Mouse (Mus musculus) forebrain, embryonic 14.5 days (tissue): Measurements from ENCODE around the gene Coa5. TPM values are rescaled to one million over a fixed set of nuclear protein-coding genes. Genes with fewer than 3 reads are reported as not detected.

Experiments
- ATAC-seq: fragments of 200-750 bp; cut with Nextera tagmentation; 2 replicates; pipeline ENCODE4 v1.8.0; 2017; ENCODE audit warnings: mild to moderate bottlenecking, moderate library complexity
- DNase-seq: peaks from one replicate; pipeline ENCODE4 v3.0.0-alpha.2; 2015; ENCODE audit warnings: low spot score
- H3K27ac ChIP-seq: fragments of 300-500 bp; sonication (generic); 2 replicates; pipeline ENCODE4 v1.5.1; 2014; ENCODE audit warnings: low read depth, mild to moderate bottlenecking, control low read depth, low read length, moderate library complexity
- H3K27me3 ChIP-seq: fragments of 300-500 bp; sonication (generic); replicated peaks from 2 replicates; pipeline ENCODE4 v1.6.1; 2014; ENCODE audit warnings: low read length, control low read depth, mixed read lengths; ENCODE audit not compliant: control insufficient read depth, insufficient read depth
- H3K36me3 ChIP-seq: fragments of 300-500 bp; sonication (generic); 2 replicates; pipeline ENCODE4 v1.6.1; 2014; ENCODE audit warnings: low read length, control low read depth; ENCODE audit not compliant: control insufficient read depth, insufficient read depth
- H3K4me1 ChIP-seq: fragments of 300-500 bp; sonication (generic); 2 replicates; pipeline ENCODE4 v1.6.1; 2014; ENCODE audit warnings: antibody characterized with exemption, low read length, control low read depth; ENCODE audit not compliant: control insufficient read depth, insufficient read depth
- H3K4me2 ChIP-seq: fragments of 300-500 bp; sonication (generic); 2 replicates; pipeline ENCODE4 v1.6.1; 2014; ENCODE audit warnings: mild to moderate bottlenecking, control low read depth, low read length
- H3K4me3 ChIP-seq: fragments of 300-500 bp; sonication (generic); 2 replicates; pipeline ENCODE4 v1.5.1; 2014; ENCODE audit warnings: low read depth, low read length, control low read depth
- H3K9ac ChIP-seq: fragments of 300-500 bp; sonication (generic); 2 replicates; pipeline ENCODE4 v1.6.1; 2014; ENCODE audit warnings: mild to moderate bottlenecking, low read length, control low read depth, moderate library complexity
- H3K9me3 ChIP-seq: fragments of 300-500 bp; sonication (generic); replicated peaks from 2 replicates; pipeline ENCODE4 v1.6.1; 2016; ENCODE audit warnings: low read length, control low read depth, mixed read lengths; ENCODE audit not compliant: control insufficient read depth
- WGBS: fragments of 180-500 bp; shearing (Covaris S2); extraction: QIAGEN DNeasy Blood & Tissue Kit; methylation state at CpG from one replicate; pipeline ENCODE4 v1.1.7; 2014; 5-methylcytosine and 5-hydroxymethylcytosine counted together
- polyA plus RNA-seq: library from polyadenylated mRNA; unstranded; fragments of >200 nt; fragmentation: Nextera tagmentation; extraction: Ambion mirVana; gene quantifications from 2 replicates; pipeline ENCODE4 v1.2.1, GENCODE M21; 2014

Gene Coa5
- polyA plus RNA-seq, 1 experiment from 2014 or later = 53.1 TPM

DNA sequence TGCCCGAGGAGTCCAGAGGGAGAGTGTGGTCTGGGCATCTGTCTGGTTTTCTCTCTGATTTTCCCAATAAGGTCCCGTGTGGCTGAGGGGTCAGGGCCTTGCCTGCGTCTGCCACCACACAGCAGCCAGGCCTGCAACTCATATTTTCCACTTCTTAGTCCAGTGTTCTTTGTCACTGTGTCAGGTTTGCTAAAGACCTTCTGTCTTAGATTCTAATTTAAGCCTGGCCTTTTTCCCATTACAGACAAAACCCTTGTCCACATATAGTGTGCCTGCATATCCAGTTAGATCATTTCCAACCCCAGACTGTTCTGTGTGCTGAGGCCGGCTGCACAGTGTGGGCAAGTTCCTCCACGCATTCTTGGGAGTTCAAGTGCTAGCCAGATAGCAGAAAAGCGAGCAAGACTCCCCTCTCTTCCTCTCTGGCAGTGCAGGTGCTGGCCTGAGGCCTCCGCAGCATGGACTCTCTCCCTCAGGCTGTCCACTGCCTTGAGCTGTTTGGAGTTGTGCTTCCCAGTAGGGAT lies 43.4 kb downstream of the Coa5 start:
- no peaks in the 10 kb centered on the region for H3K27me3 ChIP-seq
- no peak overlapping the region for H3K27ac ChIP-seq
- H3K9me3 ChIP-seq = no peaks in the 10 kb centered on the region
- no peak overlapping the region for H3K4me3 ChIP-seq
- no peak for DNase-seq
- WGBS = 82% methylated on average over 7 of the region's 7 CpGs
- no peak for ATAC-seq
- no peaks in the 10 kb centered on the region for H3K4me1 ChIP-seq
- H3K36me3 ChIP-seq = peaks cover 27% of the 10 kb centered on the region
- no peak overlapping the region for H3K4me2 ChIP-seq
- no peak overlapping the region for H3K9ac ChIP-seq

DNA sequence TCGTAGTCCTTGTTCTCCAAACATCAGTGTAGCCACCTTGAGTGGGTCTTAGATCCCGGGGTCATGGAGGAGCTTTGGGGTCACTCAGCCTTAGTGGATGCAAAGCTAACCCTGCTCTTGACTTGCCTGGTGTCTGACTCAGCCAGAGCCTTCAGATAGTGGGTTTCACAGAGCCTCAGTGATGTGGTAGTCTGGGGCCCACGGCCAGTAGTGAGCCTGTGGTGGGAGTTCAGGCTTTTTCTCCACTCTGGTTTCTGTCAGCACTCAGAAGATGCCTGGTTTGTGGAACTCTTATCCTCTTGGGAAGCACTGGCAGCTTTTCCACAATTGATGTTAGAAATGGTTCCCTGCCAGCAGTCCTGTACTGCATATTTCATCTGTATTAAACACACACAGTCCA lies 45.6 kb downstream of the Coa5 start:
- Histone ChIP-seq H3K4me3 (no peak overlapping the region), H3K27me3 (no peaks in the 10 kb centered on the region), H3K36me3 (peaks cover 26% of the 10 kb centered on the region), H3K9ac (no peak overlapping the region), H3K4me1 (no peaks in the 10 kb centered on the region), H3K27ac (no peak overlapping the region), H3K9me3 (no peaks in the 10 kb centered on the region), H3K4me2 (no peak overlapping the region)
- no peak for DNase-seq
- ATAC-seq = no peak
- 97% methylated on average over 3 of the region's 3 CpGs for WGBS

DNA sequence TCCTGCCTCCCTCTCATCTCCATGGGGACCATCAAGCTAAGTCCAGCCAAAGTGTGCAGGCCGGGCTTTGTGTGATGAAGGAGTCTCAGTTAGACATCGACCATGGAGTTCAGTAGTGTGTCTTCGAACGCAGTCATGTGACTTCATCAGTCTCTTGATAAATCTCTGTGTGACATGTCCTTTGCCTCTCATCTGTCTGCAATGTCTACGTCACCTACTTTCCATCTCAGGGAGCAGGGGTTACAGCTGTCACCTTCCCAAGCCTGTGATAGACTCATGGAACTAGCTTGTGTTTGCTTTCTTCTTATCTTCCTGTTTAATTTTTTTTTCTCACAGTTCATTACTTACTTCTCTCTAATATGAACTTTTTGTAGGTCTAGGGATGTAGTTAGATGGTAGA lies 49.0 kb downstream of the Coa5 start:
- H3K27ac ChIP-seq = no peak overlapping the region
- no peak overlapping the region for H3K9ac ChIP-seq
- H3K4me1 ChIP-seq = no peaks in the 10 kb centered on the region
- no peak overlapping the region for H3K4me2 ChIP-seq
- 94% methylated on average over 5 of the region's 5 CpGs for WGBS
- H3K36me3 ChIP-seq = peaks cover 35% of the 10 kb centered on the region
- no peak for ATAC-seq
- DNase-seq = no peak
- H3K27me3 ChIP-seq = no peaks in the 10 kb centered on the region
- no peaks in the 10 kb centered on the region for H3K9me3 ChIP-seq
- H3K4me3 ChIP-seq = no peak overlapping the region

DNA sequence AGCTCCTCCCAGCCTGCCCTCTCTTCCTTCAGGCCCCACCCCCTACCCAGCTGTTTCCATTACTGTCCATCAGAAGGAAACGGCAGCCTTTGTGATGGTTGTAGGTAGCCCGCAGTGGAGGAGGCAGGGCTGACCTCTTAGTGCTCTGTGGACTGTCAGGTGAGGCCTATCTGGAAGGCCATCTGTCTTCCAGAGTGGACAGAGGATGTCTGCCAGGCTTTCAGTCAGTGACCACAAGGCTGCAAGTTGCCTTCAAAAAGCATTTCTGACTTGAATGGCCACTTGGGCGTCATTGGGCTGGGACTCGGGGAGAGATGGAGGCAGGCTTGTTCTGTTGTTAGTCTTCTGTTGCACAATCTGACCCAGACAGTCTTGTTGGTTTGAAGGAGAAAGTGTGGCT lies 50.4 kb downstream of the Coa5 start:
- Histone ChIP-seq H3K27me3 (no peaks in the 10 kb centered on the region), H3K36me3 (peaks cover 47% of the 10 kb centered on the region), H3K9ac (no peak overlapping the region), H3K27ac (no peak overlapping the region), H3K4me1 (no peaks in the 10 kb centered on the region), H3K9me3 (no peaks in the 10 kb centered on the region), H3K4me2 (no peak overlapping the region), H3K4me3 (no peak overlapping the region)
- ATAC-seq = no peak
- no peak for DNase-seq
- whole genome bisulfite sequencing = 73% methylated on average over 4 of the region's 4 CpGs

DNA sequence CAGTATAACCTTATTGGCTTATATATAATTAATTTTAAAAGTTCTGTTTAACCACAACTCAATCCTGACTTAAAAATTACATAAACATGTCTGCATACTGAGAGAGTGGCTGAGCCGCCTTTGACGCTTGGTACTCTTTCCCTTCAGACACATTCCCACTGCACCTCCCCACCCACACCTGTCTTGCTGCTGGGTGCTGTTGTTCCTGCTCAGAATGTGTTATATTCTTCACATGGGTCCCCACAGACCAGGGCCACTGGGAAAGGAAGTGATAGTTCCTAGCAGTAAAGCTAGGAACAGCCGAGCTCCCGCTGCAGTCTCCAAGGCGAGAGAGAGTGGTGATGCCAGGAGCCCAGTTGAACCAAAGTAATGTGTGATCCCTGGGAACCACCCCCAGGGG lies 51.8 kb downstream of the Coa5 start:
- no peaks in the 10 kb centered on the region for H3K4me1 ChIP-seq
- 95% methylated on average over 5 of the region's 5 CpGs for WGBS
- no peak for DNase-seq
- no peak overlapping the region for H3K9ac ChIP-seq
- H3K27me3 ChIP-seq = no peaks in the 10 kb centered on the region
- H3K9me3 ChIP-seq = no peaks in the 10 kb centered on the region
- H3K4me3 ChIP-seq = no peak overlapping the region
- H3K4me2 ChIP-seq = no peak overlapping the region
- H3K36me3 ChIP-seq = peaks cover 53% of the 10 kb centered on the region
- ATAC-seq = no peak
- H3K27ac ChIP-seq = no peak overlapping the region

DNA sequence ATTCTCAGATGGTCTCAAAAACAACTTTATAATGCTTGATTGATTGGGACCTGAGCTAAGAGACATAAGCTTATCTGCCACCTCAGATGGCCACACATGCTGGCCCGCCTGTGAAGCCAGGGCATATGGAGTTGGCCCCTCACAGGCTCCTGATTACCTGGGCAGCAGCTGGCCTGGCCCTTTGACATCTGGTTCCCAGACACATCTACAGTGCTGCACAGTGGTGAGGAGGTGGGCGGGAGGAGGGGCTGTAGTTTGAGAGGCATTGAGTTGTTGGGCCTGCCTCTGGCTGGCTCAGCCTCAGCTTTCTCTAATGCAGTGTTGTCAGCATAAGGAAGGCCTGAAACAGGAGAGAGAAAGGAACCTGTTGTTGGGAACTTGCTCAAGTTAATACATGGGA lies 53.2 kb downstream of the Coa5 start:
- Histone ChIP-seq H3K27me3 (no peaks in the 10 kb centered on the region), H3K4me3 (no peak overlapping the region), H3K27ac (no peak overlapping the region), H3K4me1 (no peaks in the 10 kb centered on the region), H3K4me2 (no peak overlapping the region), H3K9ac (no peak overlapping the region), H3K36me3 (peaks cover 62% of the 10 kb centered on the region), H3K9me3 (no peaks in the 10 kb centered on the region)
- ATAC-seq (no peak), DNase-seq (no peak)
- 98% methylated on average over 2 of the region's 2 CpGs for WGBS

DNA sequence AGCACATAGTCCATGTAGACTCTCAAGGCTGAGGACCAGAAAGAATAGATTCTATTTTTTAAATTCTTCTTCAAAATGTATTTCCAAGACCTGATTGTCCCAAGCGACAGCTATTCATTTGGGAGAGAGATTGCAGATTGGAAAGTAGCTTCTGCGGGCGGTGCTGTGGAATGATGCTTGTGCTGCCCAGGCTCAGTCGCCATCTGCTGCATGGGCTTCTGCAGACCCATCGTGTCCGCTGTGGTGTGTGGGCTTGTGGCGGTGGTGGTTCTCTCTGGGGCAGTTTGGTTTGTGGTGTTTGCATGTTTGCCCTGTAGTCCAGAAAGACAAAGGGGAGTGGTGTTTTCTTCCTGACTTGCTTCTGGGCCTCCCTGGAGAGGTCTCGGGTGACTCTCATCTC lies 53.7 kb downstream of the Coa5 start:
- no peak overlapping the region for H3K4me2 ChIP-seq
- peaks cover 64% of the 10 kb centered on the region for H3K36me3 ChIP-seq
- WGBS = 93% methylated on average over 8 of the region's 8 CpGs
- no peaks in the 10 kb centered on the region for H3K27me3 ChIP-seq
- no peak overlapping the region for H3K9ac ChIP-seq
- H3K4me1 ChIP-seq = no peaks in the 10 kb centered on the region
- H3K4me3 ChIP-seq = no peak overlapping the region
- H3K9me3 ChIP-seq = no peaks in the 10 kb centered on the region
- H3K27ac ChIP-seq = no peak overlapping the region
- no peak for DNase-seq
- no peak for ATAC-seq

DNA sequence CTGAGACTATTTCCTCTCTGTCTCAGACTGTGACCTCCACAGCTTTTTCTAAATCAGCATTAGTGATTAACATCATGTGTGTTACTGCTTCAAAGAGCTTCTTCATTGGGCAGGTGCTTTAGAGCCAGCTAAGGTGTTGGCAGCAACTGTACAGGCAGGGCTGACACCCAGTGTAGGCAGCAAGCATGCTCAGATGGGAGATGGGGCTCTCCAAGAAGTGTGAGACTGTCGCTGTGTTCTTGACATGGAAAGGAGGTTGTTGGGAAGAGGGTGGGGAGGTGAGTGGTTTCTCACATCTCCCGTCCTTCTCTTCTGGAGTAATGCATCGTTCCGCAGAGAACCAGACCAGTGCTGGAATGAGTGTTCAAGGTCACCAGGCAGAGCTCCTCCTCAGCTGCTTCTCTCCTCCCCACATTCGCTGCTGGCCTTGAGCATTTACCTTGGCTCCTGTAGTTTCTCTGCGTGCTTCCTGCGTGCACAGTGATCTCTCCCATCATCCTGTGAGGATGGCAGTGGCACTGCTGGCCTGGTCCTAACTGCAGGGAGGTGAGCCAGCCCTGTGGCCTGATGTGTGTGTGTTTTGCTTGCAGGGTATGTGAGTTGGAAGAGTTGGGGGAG lies 61.0 kb downstream of the Coa5 start:
- WGBS = 96% methylated on average over 7 of the region's 7 CpGs
- no peak overlapping the region for H3K9ac ChIP-seq
- ATAC-seq (no peak), DNase-seq (no peak)
- H3K4me2 ChIP-seq = no peak overlapping the region
- H3K27ac ChIP-seq = no peak overlapping the region
- no peaks in the 10 kb centered on the region for H3K9me3 ChIP-seq
- no peaks in the 10 kb centered on the region for H3K27me3 ChIP-seq
- no peaks in the 10 kb centered on the region for H3K4me1 ChIP-seq
- peaks cover 66% of the 10 kb centered on the region for H3K36me3 ChIP-seq
- no peak overlapping the region for H3K4me3 ChIP-seq

DNA sequence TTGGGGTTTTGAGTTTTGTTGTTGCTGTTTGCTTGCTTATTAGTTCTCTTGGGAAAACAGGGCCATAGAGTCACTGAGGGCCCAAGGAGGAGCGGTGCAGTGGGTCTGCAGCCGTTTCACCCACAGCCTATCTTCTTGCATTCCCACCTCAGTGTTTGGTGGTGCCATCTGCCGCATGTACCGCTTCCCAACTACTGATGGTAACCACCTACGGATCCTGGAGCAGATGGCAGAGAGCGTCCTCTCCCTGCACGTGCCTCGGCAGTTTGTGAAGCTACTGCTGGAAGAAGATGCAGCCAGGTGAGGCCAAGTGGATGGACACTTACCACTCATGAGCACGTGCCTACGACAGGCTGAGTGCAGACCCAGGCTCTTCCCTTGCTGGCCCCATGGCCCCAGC lies 61.8 kb downstream of the Coa5 start:
- Histone ChIP-seq H3K9me3 (no peaks in the 10 kb centered on the region), H3K4me1 (no peaks in the 10 kb centered on the region), H3K4me3 (no peak overlapping the region), H3K27me3 (no peaks in the 10 kb centered on the region), H3K27ac (no peak overlapping the region), H3K9ac (no peak overlapping the region), H3K4me2 (no peak overlapping the region), H3K36me3 (peaks cover 62% of the 10 kb centered on the region)
- DNase-seq = no peak
- 95% methylated on average over 10 of the region's 10 CpGs for WGBS
- no peak for ATAC-seq
